Mouse (Mus musculus): ENCODE measurements at regions not wholly inside any gene's neighbourhood (a gene's known extent, or its start where the extent isn't known, plus 50 kb on each side); places are given as distances from the start of the nearest gene placed in this dataset.

- no peak for DNase-seq (ENCODE audit: low spot score in 2 of 2)
Measured at GRCm38 (mm10) chr7:73138861-73139493, 236.3 kb upstream of the Rgma start.

GRCm38 (mm10) chr7:73139901-73140300 lies 235.4 kb upstream of the Rgma start:
- no peak for DNase-seq (ENCODE audit: low spot score in 2 of 2)

DNA sequence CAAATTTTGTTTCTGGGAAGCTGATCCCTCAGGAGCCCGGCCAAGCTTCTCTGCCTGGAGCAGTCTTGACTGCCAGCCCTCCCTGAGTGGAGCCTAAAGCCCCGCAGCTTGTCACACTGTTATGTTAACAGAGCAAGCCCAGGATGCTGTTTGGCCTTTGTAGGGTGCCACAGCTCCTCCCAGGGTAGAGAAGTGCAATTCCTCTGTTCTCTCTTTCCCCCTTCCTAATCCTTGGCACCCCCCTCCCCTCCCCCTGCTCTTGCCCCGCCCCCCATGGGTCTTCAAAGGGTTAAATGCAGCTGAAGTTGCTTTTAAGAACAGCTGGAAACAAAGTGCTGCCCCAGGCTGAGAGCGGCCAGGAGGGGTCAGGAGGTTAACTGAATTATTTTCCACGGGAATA lies 234.1 kb upstream of the Rgma start:
- DNase-seq (ENCODE audit: low spot score in 2 of 2), result no peak

DNA sequence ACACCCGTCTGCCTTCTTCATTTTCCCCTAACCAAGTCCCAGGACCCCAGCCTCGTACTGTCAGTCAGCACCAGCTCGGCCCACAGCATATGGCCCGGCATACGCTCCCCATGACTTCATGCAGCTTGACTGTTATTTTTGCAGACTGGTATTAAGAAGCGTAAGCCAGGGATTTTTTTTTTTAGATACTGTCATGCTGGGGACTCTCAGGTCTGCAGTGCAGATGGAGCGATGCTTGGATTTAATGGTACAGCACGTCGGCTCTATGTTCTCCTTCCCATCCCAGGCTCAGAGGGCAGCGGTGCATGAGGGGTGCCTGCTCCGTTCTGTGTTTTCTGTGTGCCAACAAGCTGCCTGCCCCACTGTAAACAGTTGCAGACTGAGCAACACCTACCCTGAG lies 231.4 kb upstream of the Rgma start:
- no peak for DNase-seq (ENCODE audit: low spot score in 2 of 2)

- no peak for DNase-seq (ENCODE audit: low spot score in 2 of 2)
Measured at GRCm38 (mm10) chr7:73144846-73145245, 230.5 kb upstream of the Rgma start.

- DNase-seq (ENCODE audit: low spot score in 2 of 2), result no peak
Measured at GRCm38 (mm10) chr7:73147251-73147650, 228.1 kb upstream of the Rgma start.

DNA sequence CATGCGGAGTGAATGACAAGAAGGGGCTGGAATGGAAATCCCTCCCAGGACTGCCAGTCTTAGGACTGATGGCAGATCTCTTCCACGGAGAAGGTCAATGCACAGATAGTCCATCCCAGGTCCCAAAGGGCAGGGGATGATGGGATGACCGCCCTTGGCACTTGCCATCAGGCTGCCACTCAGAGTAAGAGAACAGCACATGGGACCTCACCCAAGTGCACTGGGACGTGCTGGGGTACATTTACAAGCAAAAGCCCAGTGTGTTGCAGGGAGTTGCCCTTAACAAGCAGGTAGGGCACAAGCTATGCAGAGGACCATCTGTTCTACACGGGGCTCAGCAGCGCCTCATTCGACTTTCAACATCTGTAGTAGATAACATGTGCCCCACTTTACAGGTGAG lies 224.9 kb upstream of the Rgma start:
- no peak for DNase-seq (ENCODE audit: low spot score in 2 of 2)

DNA sequence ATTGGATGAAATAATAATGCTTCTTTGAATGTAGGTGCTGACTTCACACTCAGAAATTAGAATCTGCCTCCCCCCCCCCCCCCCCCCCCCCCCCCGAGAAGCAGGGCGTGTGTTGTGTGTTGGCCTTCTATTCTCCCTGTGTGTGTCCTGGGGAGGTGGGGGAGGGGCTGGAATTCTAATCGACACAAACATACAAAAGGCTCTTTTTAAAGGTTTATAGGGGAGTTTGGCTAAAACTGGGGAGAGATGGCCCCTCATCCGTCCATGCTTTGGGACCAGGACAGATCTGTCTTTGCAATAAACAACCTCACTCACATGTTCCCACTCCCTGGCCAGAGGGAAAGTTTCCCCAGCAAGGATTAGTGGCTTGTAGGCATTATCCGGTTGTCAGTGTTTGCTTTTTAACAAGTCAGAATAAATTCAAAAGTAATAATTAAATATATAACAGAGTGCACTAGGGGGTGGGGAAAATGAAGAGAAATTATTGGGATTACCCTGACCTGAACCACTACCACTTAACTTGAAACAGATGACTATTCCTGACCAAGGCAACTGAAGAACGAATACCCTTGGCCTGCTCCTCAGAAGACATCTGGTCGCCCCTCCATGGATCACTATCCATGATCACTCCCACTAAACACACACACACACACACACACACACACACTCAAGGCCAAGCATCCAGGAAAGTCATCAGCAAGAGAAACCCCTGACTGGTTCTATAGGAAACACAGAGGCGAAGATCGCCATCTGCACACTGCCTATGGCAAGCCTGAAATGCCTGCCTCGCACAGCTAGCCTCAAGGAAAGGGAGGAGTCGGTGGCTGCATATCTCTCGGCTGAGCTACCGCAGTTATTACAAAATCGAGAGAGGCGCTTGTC lies 223.5 kb upstream of the Rgma start:
- DNase-seq (ENCODE audit: low spot score in 2 of 2), result no peak

DNA sequence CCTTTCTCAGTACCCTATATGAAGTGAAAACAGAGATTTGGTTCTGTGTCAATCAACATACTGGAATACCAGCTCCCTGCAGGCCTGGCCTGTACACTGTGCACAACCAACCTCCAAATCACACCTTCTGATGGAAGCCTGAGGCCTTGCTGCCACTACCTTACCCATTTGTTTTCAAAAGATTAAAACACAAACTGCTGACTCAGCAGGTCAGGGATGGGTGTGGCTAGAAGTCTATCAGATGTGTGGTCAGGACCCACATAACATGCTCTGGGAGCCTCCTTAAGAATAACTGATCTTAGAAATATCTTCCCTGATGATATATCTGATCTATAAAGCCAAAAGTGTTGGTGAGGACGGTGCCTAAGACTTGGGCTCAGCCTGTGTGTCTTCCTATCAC lies 221.6 kb upstream of the Rgma start:
- no peak for DNase-seq (ENCODE audit: low spot score in 2 of 2)

GRCm38 (mm10) chr7:73158833-73159232 lies 216.5 kb upstream of the Rgma start:
- no peak for DNase-seq (ENCODE audit: low spot score in 2 of 2)

GRCm38 (mm10) chr7:73160968-73161367 lies 214.3 kb upstream of the Rgma start:
- DNase-seq (ENCODE audit: low spot score in 2 of 2), result no peak

DNA sequence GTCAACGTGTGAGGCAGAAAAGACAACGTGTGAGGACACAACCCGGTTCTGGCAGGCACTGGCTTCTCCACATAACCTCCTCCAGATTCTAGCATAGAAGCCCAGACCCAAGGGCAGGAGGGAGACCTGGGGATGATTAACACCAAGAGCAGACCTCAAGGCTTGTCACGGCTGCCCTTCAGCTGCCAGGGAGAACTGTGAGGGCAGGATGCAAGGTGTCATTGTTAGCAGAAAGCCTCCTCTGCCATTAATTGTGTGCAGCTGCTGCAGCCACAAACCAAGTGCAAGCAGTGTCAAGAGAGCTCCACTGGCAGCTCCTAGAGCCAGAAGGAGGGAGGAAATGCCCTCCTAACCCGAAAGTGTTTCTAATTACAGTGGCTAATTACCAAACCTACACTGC lies 211.6 kb upstream of the Rgma start:
- DNase-seq (ENCODE audit: low spot score in 2 of 2), result no peak

DNA sequence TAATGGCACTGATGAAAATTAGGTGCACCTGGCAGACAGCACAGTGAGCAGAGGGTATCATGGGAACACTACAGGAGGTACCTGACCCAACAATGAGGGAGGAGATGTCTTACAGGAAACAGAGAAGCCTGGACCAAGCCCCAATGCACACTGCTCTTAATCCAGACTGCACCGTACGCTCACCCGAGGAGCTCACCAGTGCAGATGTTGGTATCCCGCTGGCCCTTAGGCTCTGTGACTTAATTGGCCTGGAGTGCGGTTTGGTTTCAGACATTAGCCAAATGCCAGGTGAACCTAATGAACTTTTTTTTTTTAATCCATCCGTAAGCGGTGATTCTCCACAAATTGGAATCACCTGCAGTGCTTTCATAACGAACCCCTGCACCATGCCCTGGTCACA lies 209.8 kb upstream of the Rgma start:
- DNase-seq (ENCODE audit: low spot score in 2 of 2), result no peak

DNA sequence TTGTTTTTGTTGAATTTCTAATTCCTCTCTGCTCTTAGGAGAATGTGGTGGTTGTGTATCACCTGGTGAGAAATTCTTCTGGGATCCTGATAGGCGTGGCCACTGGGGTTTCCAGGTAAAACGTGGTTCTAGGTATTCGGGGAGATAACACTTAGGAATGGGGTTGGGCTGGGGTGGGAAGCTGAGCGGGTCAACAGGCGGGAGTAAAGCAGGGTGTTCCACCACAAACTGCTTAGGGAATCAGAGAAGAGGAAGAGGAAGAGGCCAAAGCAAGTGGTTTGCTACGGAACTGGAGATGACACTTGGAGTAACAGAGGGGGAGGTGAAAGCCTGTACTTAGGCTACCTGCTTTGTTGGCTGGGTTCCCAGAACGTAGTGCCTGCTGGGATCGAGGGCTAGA lies 205.9 kb upstream of the Rgma start:
- DNase-seq (ENCODE audit: low spot score in 2 of 2), result no peak

- DNase-seq (ENCODE audit: low spot score in 2 of 2), result no peak
Measured at GRCm38 (mm10) chr7:73172615-73173014, 202.7 kb upstream of the Rgma start.

DNA sequence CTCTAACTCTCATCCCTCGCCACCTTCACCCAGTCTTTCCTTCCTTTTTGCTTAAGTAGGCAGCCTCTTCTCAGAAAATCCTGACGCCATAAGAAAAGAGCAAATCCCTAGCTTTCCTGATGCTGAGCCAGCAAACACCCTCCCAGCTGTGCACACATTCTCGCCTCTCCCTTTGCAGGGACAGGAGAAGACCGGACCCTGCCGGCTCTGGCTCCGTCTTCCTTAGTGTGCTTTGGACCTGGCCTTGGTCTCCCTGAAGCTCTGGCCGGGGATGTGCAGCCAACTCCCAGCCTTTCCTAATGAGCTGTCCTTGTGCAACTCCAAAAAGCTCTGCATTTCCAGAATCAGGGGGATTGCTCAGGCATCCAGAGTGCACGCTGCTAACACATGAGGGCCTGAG lies 191.5 kb upstream of the Rgma start:
- DNase-seq (ENCODE audit: low spot score in 2 of 2), result no peak

GRCm38 (mm10) chr7:73184208-73185070 lies 190.9 kb upstream of the Rgma start:
- no peak for DNase-seq (ENCODE audit: low spot score in 2 of 2)

GRCm38 (mm10) chr7:73185071-73185531 lies 190.2 kb upstream of the Rgma start:
- DNase-seq (ENCODE audit: low spot score in 2 of 2), result no peak

DNA sequence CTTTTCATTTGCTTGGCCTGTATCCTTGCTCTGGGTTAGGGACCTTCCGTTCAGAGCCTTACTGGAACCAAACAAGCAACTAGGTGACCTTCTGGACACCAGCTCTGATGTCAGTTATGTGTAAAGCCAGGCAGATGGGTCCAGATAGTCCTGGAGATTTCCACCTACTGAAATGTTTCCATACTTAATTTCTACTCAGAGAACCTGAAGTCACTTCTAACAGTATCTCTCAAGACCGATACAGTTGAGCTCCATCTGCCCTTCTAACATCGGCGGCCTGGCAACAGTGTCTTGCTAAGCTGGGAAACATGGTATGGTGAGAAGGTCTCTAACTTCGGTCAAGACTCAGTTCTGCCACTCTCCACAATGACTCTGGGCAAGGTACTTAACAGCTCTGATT lies 189.7 kb upstream of the Rgma start:
- DNase-seq (ENCODE audit: low spot score in 2 of 2), result no peak

DNA sequence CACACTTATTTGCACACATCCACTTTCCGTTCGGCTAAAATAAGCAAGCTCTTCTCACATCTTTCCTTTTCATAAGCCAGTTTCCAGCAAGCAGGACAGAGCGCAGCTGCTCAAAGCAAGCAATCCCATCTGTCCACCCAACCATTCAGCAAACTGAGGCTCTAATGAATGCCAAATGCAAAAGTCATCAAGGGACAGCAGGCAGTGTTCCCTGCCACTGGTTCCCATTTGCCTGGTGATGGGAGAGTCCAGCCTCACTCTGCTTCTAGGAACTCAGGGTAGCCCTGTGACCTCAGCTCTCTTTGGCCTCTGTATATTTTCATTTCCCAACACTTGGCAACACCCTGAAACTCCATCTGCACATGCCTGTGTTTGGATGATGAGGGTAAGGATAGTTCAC lies 188.8 kb upstream of the Rgma start:
- DNase-seq (ENCODE audit: low spot score in 2 of 2), result no peak

DNA sequence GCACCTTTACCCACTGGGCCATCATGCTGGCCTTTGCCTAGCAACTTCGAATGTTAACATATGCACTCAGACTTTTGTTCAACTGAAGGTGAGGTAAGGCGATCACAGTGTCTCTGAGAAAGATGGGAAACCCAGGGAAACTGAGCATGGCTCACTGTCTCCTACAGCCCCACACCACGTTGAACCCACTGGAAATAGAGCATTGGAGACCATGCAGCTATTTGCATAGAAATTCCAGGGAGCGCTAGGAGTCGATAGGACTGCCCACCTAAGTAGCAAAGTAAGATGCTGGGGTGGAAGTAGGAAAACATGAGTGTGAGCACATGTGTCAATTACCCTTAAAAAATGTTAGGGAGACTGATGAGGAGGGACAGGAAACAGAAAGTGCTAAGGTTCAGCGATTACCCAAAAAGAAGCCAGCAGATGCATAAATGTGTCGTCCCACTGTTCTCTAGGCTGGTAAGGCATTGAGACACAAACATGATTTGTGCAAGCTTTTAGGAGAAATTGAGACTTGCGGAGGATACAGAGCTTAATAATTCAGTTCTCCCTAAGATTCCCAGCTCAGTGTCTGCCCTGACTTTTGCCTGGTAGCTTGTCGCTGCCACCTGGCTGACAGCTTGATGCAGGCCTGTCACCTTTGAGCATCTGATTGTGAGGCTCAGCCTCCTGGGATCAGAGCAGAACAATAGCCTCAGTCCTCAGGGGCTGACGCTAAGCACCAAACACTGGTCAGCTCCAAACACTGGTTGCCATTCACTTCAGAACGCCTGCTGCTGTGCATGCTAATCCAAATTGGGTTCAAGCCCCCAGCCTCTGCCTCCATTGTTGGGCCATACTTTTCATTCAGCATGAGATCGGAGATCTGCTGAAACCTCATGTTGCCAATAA lies 183.7 kb upstream of the Rgma start:
- DNase-seq (ENCODE audit: low spot score in 2 of 2), result no peak

Data from natural killer cell, adult 2 months (primary cell).